Mouse (Mus musculus) heart, adult 9 months (tissue): ENCODE results near the gene Oaz2.

Experiments
- DNase-seq, 2 experiments: peaks; one replicate each; pipeline ENCODE4 v3.0.0; 2022; ENCODE audit warnings: low spot score in 2 of 2

Gene Oaz2

DNA sequence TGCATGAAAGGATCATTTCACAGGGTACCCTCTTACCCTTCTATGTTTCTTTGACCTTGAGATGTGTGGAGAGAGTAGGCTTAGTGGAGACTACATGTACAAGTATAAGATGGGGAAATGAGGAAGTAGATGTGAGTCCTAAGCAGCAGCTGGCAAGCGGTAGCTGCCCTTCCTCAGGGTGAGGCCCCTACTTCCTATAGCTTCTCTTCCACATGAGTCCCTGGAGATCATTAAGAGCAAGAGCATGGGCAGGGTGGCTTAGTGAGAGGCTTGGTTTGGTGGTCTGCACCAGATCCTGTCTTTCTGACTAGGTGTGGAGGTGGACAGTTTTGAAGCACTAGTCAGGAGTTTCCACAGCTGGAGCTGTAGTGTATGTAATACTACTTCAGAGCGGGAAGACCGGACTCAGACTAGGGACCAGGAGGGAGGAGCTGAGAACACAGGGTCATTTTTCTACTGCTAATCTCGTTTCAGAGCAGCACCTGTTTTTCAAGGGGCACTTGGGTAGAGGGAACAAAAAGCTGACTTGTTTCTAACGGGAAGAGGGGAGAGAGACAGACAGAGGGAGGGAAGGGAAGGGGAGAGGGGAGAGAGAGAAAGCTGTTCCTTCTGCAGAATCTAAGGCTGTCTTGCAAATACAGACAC, 25.3 kb downstream of the Oaz2 start:
- DNase-seq: no peak

- DNase-seq: peak; percentile 50 to 68
Observed at GRCm38 (mm10) chr9:65695646-65696045, 27.8 kb downstream of the Oaz2 start.

- no peak for DNase-seq
Observed at GRCm38 (mm10) chr9:65696337-65696736, 28.5 kb downstream of the Oaz2 start.

DNA sequence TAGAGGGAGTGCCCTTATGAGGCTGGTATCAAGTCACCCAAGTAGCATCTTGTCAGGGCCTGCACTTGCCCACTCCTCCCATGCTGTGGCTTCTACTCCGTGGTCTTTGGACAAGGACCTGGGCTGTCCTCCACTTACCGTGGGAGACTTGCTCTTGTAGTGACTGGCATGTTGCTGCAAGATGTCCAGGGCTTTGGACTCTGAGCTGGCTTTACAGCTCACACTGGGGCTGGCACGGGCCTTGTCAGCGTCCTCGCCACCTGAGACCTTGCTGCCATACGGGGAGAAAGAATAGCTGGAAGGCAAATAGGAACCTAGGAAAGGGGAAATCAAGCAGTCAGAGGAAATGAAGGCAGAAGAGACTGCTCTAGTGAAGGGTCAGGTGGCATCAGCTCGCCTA, 29.6 kb downstream of the Oaz2 start:
- DNase-seq: no peak

GRCm38 (mm10) chr9:65697992-65698391, 30.2 kb downstream of the Oaz2 start:
- no peak for DNase-seq

DNA sequence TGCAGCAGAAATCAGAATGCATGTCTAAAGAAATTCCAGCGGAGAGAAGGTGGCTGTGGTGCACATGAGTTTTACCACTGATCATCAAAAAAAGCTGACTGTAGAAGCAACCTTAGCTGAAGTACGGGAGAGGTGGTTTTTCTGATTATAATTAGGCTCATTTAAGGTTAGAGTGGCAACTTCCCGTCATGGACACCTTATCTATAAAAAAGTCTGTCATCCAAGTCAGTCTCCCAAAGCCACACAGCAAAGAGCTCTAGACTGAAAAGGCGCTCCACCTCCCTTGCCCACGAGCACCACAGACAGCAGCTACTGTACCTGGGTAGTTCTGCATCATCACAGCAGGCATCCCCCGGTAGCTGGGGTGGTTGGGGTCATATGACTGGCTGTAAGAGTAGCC, 32.7 kb downstream of the Oaz2 start:
- no peak for DNase-seq

DNA sequence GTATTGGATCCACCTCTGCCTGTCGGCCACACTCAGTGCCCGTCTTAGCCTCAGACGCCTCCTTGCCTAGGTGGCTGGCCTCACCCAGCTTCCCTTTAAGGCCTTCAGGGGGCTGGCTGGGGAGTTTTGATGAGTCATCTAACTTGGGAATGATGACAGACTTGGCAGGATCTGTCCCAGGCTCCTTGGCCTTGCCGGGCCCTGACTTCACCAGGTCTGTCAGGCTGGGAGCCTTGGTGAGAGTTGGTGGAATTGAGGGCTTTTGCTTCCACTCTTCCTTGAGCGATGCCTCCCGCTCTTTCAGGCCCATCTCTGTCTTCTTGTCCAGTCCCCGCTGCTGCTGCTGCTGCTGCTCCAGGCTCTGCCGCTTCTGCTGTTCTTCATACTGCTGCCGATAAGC, 34.5 kb downstream of the Oaz2 start:
- DNase-seq: no peak

DNA sequence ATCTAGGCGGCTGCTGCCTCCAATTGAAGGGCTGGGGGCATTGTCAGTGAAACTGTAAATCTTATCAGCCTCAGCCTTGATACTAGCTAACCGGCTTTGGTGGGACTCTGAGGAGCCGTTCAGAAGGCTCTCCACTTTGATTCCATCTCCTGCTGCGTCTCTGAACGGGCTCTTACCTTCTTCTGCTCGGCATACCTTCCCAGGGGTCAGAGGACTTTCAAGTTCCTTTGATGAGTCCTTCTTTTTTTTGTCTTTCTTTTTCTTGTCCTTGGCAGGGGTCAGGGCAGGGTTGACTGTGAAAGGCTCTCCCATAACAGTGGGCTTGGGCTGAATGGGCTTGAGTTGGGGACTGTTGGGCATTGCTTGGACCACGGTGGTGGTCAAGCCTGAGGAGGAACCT, 35.4 kb downstream of the Oaz2 start:
- no peak for DNase-seq

GRCm38 (mm10) chr9:65703926-65704595, 36.3 kb downstream of the Oaz2 start:
- no peak for DNase-seq

DNA sequence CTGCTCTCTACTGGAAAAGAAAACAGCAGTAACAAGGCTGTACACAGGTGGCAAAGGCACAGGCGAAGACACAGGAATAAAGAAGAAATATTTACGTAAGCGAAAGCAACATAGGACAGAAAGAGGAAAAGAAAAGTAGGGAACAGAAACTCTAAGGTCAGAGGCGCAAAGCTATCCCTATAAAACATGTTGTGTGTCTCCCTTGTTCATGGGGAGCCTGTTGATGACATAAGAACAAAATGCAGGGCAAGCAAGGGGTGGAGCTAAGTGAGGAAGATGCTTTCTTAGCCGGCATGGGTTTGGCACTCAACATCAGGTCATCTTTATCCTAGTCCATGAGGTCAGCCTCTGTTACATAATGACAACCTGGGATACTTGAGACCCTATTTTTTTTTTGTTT, 50.4 kb downstream of the Oaz2 start:
- DNase-seq: no peak

GRCm38 (mm10) chr9:65721161-65721566, 53.4 kb downstream of the Oaz2 start:
- DNase-seq: peak; percentile 44 to 53

DNA sequence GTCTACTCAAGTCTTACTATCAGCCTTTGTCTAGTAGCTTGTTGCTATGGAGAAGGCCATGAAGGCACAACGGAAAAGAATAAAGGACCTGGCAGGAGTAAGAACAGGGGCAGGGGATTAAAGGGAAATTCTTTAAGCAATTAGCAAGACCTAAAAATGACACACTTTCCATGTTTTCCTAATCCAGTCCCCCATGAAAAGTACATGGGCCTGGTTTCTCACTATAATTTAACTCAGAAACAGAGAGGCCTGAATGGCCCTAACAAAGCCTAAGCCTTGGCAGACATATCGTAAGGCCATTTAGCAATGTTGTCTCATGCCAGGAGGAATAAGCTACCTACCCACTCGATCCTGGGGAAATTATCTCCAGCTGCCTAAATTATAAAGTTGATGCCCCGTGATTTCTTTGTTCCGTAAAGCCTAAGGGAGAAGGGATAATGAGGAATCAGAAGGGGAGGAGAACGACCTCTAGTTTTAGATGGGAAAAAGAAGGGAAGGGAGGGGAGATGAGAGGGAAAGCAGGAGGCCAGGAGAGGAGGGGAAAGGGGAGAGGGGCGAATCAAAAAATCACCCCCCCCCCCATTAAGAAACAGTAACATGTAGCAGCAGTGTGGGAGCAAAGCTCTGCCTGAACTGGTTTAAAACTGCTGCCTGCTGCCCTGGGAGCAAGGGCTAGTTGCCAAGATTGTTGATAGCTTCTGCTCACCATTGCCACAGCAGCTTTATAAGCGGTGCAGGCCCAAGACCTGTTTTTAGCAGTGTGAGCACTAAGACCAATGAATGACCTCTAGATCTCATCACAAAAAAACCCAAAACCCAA, 56.9 kb downstream of the Oaz2 start:
- DNase-seq: peak; percentile 28 to 59

- DNase-seq: no peak
Observed at GRCm38 (mm10) chr9:65725291-65725622, 57.5 kb downstream of the Oaz2 start.

GRCm38 (mm10) chr9:65726431-65726830, 58.6 kb downstream of the Oaz2 start:
- peak; percentile 15 to 32 for DNase-seq

GRCm38 (mm10) chr9:65727491-65727890, 59.7 kb downstream of the Oaz2 start:
- DNase-seq: no peak

GRCm38 (mm10) chr9:65728588-65728987, 60.8 kb downstream of the Oaz2 start:
- no peak for DNase-seq

GRCm38 (mm10) chr9:65734931-65735330, 67.1 kb downstream of the Oaz2 start:
- no peak for DNase-seq
